Mouse (Mus musculus): ENCODE measurements around the gene Bbx.
A peak's percentile ranks its signal among the peaks of the same experiment; 100 is the strongest.

Bbx gene

GRCm38 (mm10) chr16:50309411-50310042 is 122.7 kb downstream of the Bbx start:
- DNase-seq: peak; percentile 54

DNA sequence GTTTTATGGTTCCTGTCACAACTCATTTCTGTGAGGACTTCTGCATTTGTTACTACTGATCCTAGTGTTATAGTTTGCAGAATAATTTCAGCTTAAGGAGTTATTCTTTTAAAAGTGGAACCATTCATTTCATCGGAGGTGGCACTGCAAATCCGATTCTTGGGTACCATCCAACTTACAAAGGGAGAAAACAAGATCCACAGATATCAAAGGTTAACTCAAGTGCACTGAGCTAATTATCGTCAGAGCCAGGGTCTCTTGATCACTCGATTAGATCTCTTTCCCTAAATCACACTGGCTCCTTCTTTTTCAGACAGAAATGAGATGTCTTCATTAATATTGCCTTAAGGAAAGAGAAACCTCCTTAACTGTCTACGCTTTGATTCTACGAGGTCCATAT is 123.9 kb downstream of the Bbx start:
- DNase-seq: no peak

DNA sequence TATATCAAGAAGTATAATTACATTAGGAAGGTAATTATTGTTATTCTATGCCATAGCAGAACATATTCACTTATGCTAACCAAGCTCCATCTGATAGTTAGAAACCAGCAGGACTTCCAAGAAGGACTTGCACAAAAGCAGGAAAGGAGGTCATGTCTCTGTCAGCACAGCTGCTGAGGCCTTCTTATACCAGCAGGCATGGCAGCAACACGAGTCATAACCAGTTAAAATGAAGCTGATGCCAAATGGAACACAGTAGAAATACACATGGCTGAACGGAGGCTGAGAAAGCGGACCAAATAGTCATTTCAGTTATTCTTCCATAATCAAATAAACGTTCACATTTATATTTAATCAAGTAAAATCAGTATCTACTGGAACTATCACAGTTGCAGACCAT is 125.0 kb downstream of the Bbx start:
- no peak for DNase-seq

DNA sequence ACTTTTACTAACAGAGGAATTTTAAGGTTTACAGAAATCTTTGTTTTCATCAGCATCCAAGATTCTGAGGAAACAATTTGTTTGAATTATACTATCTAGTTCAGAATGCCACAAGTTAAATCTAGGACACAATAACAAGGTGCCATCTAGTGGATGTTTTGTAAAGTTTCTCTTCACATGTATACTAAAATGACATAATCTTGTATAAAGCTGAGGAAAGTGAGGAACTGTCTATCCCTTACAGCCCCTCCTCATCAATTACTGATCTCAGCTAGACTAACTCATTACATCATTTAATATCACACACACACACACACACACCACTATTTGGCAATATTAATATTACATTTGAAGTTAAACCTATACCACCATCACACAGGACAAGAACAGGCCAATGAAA is 125.5 kb downstream of the Bbx start:
- no peak for DNase-seq

DNA sequence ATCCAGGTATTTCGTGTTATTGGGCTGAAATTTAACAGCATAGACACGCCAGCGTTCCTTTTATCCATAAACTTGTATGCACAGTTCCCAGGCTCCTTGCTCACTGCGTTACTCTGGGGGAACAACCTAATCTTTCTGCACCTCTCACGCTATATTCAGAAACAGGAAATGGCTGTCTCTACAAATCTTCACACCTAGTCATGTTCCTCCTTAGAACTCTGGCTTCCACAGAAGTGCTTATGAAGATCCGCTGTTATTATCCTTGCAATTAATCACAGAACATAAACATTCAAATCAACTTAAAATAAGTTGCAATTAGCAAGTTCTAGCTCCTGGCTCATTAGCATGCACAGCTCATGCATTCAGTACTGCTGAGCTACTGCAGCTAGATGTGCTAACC is 127.0 kb downstream of the Bbx start:
- DNase-seq: no peak

GRCm38 (mm10) chr16:50302566-50302965 is 129.6 kb downstream of the Bbx start:
- DNase-seq: no peak

DNA sequence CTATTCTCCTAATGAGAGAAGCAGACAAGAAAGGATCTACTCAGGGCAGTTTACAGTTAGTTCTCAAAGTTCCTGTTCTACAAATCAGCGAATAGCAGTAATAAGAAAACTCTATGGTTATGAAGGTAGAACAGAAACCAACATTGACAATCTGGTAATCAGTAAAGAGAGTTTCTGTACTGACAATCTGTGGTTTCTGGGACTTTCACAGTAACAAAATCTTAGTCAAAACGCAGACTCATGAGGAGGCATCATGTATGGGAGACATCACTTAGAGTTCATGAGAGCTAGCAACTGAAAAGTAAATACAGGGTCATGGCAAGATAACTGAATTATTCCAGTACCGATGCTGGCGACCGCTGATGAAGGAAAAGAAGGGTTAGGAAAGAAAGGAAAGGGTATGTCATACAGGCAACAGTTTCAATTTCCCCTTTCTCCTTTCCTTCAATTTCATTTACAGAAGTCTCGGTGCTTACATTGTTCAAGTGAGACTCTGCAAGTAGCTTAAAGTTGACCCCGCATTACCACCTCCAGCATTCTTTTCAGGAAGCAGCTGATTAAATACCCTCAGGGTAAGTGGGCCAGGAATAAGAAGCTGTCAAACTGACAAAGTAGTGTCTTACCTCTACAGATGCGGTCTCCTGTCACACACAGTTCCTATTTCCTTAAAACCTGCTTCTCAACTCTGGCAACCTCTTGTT is 133.3 kb downstream of the Bbx start:
- DNase-seq: no peak

DNA sequence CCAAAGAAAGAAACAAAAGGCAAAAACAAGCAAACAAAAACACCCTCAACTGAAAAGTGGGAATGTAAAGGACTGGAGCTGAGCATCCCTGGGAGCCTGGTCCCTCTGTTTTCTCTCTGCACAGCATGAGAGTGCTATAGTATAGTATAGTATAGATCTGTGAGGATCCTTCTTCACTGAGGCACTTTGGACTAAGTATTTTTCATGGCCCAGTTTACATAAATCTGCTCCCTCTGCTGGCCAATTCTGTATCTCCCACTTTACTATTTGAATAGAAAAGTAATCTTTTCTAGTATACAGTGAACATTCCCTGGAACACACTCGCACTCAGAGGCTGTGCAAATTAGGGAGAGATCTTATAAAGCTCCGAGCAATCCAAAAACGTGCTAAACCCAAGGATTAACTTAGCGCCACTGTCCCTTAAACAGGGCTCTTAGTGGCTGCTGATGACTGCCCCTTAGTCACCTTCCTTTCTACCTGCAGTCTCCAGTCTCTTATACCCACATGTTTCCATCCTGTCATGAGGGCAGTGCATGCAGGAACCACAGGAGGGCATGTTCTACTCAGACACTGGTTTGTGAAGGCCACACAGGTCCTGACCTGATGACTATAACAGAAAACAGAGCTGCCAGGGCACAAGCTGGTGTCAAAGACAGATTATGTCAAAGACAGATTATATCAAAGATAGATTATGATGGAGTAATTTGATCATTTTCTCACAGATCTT is 138.5 kb downstream of the Bbx start:
- DNase-seq: no peak

DNA sequence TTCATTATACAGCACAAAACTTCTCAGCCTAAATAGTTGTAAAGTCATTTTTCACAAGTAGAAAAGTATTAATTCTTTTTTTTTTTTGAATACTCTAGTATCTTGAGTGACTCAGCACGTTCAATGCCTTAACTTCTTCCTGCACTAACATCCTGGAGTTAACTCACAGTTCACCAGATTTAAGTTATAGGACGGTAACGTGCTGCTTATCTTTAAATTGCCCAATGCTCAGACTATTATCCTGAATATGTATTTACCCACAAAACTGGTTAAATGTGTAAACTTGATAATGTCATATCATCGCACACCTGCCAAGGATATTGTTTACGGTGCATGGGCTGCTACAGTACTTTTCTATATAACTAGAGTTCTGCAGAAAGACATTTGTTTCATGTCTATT is 139.4 kb downstream of the Bbx start:
- no peak for DNase-seq

- no peak for DNase-seq
Measured at GRCm38 (mm10) chr16:50289764-50290163, 142.4 kb downstream of the Bbx start.

DNA sequence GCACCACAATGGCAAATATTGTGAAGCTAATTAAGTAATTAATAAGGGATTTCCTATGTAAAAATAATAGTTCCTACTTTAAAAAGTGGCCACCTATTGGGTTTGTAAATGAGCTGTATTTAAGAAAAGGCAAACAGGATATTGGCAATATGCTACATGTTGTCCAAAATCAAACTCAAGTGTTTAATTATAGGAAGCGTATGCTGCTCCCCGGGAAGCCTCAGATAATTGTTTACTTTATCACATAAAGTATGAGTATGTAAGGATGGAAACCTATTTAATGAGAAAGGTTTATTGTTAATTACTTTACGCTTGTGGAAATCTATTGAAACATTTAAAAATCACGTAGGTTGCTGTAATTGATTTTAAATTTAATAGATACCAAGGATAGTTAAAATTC is 159.4 kb downstream of the Bbx start:
- no peak for DNase-seq

GRCm38 (mm10) chr16:50262647-50263046 is 169.5 kb downstream of the Bbx start:
- no peak for DNase-seq

DNA sequence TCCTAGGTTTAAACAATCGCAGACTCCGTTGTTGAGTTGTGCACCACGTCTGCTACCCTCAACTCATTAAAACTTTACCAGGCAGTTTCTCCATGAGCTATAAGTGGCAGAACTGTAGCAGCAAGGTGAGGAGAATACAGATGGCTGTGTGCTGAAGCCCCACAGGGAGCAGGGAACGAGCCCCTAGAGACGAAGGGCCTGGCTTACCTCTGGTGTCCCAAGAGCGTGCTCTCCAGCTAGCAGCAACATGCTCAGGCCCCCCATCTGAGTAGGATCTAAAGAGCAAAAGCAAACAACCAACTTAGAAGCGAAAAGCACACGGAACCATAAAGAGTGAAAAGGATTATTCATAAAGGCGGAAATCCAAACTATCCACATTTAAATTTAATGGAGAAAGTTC is 170.0 kb downstream of the Bbx start:
- no peak for DNase-seq

DNA sequence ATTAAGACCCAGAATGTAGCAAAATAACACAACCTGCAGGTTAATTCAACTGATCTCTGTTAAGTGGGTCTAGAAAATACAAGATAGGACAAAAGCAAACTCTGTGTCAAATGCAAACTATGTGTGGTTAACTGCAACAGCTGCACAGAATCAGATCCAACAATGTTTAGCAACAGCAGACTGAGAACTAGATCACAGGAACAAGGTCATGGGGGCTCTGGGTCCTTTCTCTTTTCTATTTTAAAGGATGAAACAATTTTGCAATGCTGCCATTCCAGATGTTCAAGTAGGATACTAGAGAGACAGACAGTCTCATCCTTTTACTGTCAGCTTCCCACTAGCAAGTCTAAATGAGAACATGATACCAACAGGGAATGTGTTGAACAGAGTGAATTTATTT is 170.4 kb downstream of the Bbx start:
- no peak for DNase-seq

DNA sequence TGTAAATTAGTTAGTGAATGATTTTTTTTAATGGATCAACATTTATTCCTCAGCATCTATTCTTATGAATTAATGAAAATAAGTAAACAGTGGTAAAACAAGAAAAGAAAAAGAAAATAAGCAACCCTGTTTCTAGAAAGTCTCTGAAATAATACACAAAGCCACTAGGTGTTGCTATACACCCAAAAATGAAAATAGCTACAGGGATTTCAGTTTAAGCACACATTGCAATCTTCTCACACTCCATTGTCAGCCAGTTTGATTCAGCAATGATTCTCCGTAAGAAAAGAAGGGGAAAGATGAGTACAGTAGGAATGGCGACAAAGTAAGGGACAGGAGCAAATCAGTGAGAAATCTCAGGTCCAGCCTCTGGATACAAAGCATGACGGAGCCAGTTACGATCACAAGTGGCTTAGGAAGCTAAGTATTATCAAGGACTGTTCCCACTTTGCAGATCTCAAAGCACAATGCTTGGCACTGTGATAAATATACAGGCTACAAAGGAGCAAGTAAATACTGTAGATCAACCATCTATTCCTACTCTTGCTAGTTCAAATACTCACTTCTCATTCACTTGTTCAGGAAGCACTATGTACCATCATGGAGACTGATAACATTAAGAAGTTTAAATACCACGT is 177.5 kb downstream of the Bbx start:
- DNase-seq: no peak

GRCm38 (mm10) chr16:50251417-50251975 is 180.7 kb downstream of the Bbx start:
- no peak for DNase-seq

GRCm38 (mm10) chr16:50250469-50250868 is 181.7 kb downstream of the Bbx start:
- no peak for DNase-seq

- DNase-seq: no peak
Measured at GRCm38 (mm10) chr16:50249036-50249435, 183.2 kb downstream of the Bbx start.

DNA sequence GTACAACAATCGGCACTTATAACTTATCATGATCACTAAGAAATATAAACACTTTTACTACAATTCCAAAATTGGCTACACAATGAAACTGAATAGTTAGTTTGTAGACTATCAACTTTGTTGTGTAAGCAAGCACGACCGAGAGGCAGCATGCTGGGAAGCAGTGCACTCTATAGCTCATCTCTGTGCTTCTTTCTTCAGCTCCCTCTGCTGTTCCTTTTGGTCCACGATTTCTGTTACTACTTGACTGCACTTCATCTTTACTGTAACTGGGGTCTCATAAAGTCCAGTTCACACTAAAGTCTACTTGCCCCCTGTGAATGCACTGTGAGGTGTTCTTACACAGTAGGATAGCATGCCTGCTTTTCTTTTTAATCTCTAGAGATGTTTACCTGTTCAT is 189.7 kb downstream of the Bbx start:
- DNase-seq: no peak

GRCm38 (mm10) chr16:50241604-50242003 is 190.6 kb downstream of the Bbx start:
- no peak for DNase-seq

- no peak for DNase-seq
Measured at GRCm38 (mm10) chr16:50235231-50235630, 197.0 kb downstream of the Bbx start.

GRCm38 (mm10) chr16:50230624-50231023 is 201.6 kb downstream of the Bbx start:
- DNase-seq: no peak

GRCm38 (mm10) chr16:50228833-50229232 is 203.4 kb downstream of the Bbx start:
- DNase-seq: no peak
